Mouse (Mus musculus) layer of hippocampus, postnatal 25 days (tissue): ENCODE measurements around the gene Trak1. TPM values are rescaled to one million over a fixed set of nuclear protein-coding genes. Genes with fewer than 3 reads are reported as not detected.

ENCODE experiments used
- DNase-seq, 2 experiments: peaks; one replicate each; pipeline ENCODE4 v3.0.0; 2022; ENCODE audit warnings: mixed read lengths in 2 of 2, low spot score in 1 of 2; ENCODE audit errors: extremely low spot score in 1 of 2
- total RNA-seq, 2 experiments: library from RNA; stranded (reverse); gene quantifications; 2 replicates each; pipeline ENCODE4 v1.2.3; 2021

Gene Trak1
- total RNA-seq, result 100 to 1,000 TPM; 223 to 246 TPM

- DNase-seq, result peak; percentile 43 to 60
These were observed at the start of gene Trak1 for GRCm38 (mm10) chr9:121297171-121298064. Gene Trak1 (plus strand): TSS chr9:121297502.

GRCm38 (mm10) chr9:121247956-121248775 is 49.1 kb upstream of the Trak1 start:
- DNase-seq, result peak; percentile 71 to 97

- no peak for DNase-seq
These were observed 47.5 kb upstream of the Trak1 start for GRCm38 (mm10) chr9:121249805-121250204.

DNA sequence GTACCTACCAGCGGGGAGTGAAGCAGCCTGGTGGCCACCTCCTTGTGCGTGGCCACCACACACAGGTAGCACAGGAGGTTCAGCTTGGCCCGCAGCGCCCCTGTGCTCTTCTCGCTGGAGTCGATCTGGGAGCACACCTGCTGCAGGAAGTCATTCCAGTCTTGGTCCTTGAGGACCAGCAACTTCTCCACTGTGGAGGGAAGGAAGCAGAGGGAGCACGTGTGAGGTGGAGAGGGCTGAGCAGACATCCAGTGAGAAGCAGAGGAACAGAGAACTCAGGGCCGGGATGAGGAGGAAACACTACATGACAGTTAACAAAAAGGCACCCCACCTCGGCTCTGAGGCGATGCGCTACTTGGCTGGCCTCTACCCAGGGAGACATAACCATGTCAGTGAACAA is 46.4 kb upstream of the Trak1 start:
- DNase-seq, result no peak

DNA sequence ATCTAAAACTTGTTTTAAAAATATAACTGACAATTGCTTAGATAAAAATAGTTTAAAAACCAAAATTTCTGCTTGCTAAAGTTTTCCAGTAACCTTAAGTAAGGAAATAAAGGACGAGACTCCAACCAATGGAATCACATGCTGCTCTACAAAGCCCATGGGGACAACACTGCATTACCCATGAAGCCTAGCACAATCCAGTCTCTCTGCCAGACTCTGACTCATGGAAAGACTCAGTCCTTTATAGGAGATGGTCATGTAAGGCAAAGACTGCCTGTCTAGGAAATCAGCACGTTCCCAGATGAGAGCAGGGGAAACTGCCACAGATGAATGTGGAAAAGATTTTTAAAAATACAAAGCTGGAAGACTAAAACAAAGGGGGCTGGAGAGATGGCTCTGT is 43.3 kb upstream of the Trak1 start:
- no peak for DNase-seq

GRCm38 (mm10) chr9:121254761-121255160 is 42.5 kb upstream of the Trak1 start:
- no peak for DNase-seq

GRCm38 (mm10) chr9:121257106-121257505 is 40.2 kb upstream of the Trak1 start:
- DNase-seq, result no peak

- DNase-seq, result no peak
These were observed 32.0 kb upstream of the Trak1 start for GRCm38 (mm10) chr9:121265307-121265706.

DNA sequence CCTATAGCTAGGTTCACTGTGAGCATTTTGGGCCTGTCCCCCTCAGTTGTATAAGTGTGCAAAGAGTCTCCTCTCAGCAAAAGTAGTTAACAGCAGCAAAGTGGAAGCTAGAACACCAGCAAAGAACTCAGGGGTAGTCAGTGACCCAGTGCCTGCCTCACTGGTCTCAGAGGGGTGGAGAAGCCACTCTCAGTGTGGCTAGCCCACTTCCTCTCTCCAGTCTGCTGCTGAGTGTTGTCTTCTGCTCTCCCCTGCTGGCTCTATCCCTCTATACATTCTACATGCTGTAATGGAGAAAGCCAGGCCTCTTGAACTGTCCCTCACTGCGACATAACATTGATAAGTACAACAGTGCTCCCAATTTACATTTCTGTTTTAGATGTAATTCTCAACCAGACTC is 26.2 kb upstream of the Trak1 start:
- DNase-seq, result no peak

DNA sequence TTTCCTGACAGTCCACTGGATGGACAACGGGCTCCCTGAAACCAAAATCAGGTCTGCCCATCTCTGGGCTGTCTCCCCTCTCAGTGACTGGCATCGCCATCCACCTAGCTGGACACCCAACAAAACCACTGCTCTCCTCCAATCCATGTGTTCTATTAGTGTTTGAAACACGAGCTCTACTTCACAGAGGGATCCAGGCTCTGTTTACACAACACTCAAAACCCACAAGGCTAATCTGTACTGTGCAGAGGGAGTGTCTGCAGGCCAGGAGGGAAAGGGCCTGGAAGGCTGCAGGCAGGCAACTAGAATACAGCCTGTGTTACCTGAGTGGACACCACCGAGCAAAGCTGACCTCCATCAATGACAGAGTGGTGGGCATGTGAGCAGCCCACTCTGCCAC is 25.7 kb upstream of the Trak1 start:
- no peak for DNase-seq

- DNase-seq, result no peak
These were observed 20.6 kb upstream of the Trak1 start for GRCm38 (mm10) chr9:121276745-121277117.

DNA sequence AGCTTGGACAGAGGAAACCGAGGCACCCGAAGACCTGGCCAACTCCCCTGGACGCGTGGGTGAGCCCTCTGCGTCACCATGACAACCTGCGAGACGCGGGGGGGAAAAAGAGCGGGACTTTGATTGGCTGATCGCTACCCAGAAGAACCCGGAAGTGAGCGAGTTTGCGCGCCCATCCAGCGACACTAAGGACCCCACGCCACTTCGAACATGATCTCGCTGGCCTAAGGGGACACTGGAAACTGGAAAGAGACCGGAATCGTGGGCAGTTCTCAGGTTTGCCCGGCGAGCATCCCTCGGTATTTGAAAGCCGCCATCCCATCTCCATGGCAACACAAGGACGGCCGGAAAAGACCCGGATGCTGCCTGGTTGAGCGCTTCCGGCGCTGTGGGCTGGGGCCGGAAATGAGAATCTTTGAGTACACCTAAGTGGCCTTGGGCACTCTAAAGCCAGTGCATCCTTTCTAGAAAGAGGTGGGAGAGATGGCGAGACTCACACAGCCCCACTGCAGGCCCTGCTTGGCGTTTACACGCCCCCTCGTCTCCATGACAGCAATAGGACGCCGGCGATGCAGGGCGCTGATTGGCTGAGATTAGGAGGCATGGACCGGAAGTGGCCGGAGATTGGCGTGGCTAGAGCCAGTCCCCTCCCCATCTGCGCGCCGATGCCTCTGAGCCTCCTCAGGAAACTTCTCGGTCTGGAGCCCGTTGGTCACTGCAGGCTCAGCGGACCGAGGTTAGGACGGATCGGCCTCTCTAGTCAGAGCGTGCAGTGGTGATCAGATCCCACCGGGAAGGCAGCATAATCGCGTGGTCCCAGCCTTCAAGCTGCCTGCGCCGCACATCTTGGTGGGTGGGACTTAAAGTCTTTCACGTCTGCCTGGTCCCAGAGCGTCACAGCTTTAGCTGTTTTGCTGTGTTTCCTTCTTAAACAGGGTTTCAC is 19.9 kb upstream of the Trak1 start, which contains the start of gene Ulk4:
Gene Ulk4 (minus strand): TSS at position 80 of the 943 bp plus-strand sequence.
- DNase-seq, result peak; percentile 75 to 98

DNA sequence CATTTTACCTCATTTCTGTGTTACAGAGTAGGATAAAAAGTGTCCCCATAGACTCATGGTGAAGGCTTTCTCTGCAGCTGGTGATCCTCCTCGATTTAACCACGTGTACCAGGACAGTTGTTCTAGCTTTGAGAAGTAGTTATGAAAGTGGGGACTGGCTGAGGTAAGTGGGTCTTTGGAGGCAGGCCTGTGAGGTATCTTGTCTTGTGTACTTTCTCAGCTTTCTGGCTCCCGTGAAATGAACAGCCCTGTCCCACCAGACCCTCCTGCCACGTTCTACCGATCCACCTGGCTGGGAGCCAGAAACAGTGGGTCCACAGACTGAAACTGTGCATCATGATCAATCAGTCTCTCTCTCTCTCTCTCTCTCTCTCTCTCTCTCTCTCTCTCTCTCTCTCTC is 18.1 kb upstream of the Trak1 start:
- no peak for DNase-seq

GRCm38 (mm10) chr9:121281891-121282290 is 15.4 kb upstream of the Trak1 start:
- no peak for DNase-seq

- DNase-seq, result no peak
These were observed 13.6 kb upstream of the Trak1 start for GRCm38 (mm10) chr9:121283620-121284185.

DNA sequence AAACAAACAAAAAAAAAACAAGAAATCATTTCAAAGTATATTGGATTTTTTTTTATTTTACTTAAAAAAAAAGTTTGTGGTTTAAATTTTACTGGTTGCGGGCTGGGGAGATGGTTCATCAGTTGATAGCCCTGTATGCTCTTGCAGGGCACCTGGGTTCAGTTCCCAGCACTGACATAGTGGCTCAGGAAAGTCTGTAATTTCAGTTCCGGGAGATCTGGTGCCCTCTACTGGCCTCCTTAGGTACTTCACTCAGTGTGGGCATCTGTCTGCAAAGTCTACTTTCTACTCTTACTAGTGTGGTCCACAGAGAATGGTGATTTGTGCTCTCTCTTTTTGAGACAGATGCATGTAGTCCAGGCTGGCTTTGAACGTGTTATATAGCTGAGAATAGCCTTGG is 12.9 kb upstream of the Trak1 start:
- DNase-seq, result no peak

- DNase-seq, result no peak
These were observed 11.7 kb upstream of the Trak1 start for GRCm38 (mm10) chr9:121285341-121286324.

GRCm38 (mm10) chr9:121286325-121286901 is 10.9 kb upstream of the Trak1 start:
- no peak for DNase-seq
